Mouse (Mus musculus): ENCODE measurements around the gene Krtap1-4. TPM values are rescaled to one million over a fixed set of nuclear protein-coding genes. Genes with fewer than 3 reads are reported as not detected.

Krtap1-4 gene
- total RNA-seq, 2 experiments from 2014 or later: not detected

DNA sequence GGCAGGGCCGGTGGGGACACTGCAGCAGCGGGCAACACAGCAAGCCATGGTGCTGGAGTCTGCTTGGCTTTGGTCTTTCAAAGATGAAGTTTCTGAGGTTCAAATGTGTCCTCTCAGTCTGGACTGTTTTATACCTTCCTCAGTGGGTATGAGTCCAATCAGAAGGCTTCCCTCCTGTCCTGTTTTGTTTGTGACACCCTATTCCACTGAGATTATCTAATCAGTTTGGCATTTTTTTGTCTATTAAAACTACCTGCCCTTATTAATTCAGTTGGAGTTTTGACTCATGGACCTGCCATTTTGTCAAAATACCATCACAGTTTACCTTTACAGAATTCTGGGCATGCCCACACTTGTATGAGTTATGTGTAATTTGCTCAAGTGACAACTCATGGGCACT lies 26.7 kb downstream of the Krtap1-4 start, which contains the start of gene Krtap3-2:
Gene Krtap3-2 (minus strand): TSS at position 101 of the 400 bp plus-strand sequence.
- no peak for ATAC-seq (replicated peaks; ENCODE audit: low FRiP score, low TSS enrichment, poor library complexity, severe bottlenecking)

DNA sequence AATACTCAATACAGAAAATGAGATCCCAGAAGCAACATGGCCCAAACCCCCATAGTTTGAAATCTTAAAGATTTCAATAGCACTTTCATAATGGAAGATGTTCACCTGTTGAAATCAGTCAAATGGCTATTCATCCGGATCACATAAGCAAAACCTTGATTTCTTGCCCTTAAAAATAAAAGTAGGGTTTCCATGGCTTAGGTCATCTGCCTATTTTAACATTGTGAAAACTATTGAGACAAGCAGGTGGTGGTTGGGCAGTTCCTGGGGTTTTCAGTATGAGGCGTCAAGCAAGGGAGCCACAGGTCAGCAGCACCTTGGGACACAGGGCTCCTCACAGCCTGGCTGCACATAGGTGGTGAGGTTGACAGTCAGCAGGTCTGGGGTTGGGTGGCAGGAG lies 27.3 kb downstream of the Krtap1-4 start:
- ATAC-seq (replicated peaks; ENCODE audit: low FRiP score, low TSS enrichment, poor library complexity, severe bottlenecking): no peak

DNA sequence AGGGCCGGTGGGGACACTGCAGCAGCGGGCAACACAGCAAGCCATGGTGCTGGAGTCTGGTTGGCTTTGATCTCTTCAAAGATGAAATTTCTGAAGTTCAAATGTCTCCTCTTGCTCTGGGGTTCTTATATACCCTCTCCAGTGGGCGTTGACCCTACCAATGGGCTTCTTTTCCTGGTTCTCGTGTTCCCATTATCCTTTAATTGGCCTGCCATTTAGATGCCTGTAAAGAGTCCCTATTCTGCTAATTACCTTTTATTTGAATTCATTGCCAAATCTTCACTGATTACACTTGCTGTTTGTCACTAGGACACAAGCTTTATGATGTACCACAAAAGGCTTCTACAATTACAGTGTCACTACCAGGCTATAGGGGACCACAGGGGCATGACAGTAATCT lies 32.7 kb downstream of the Krtap1-4 start, which contains the start of gene Krtap3-3:
Gene Krtap3-3 (minus strand): TSS at position 101 of the 400 bp plus-strand sequence.
- ATAC-seq (replicated peaks; ENCODE audit: low FRiP score, low TSS enrichment, poor library complexity, severe bottlenecking): no peak

DNA sequence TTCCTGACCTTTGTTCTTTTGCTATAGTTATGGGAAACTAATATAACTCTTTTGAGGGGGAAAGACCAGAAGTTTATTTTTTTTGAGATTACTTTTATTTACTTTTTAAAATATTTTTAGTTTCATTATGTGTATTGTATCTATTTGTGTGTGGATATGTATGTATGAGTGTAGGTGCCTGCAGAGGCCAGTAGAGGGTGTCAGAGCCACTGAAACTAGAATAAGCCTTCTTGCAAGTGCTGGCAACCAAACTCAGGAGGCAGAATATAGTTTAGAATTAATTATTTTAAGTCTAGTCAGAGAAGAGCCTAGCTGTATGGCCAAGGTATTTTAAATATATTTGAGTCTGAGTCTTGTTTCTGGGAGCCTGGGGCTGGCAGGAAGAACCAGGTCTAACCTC lies 35.6 kb downstream of the Krtap1-4 start:
- no peak for ATAC-seq (replicated peaks; ENCODE audit: low FRiP score, low TSS enrichment, poor library complexity, severe bottlenecking)

DNA sequence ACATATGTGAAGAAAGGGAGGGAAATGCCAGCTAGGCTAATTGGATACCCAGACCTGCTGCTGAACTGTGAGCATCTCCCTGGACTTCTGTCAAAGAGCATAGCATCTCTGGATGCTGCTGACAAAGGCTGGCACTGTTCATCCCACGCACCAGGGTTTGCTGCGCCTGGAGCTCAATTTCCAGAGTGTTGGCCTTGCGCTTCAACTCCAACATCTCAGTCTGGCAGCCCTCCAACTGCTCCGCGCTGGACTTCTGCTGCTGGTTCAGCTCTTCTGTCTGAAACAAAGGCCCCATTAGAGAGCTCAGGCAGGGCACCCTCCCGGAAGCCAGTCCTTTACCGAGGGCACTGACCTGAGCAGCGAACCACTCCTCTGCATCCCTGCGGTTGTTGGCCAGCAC lies 43.7 kb downstream of the Krtap1-4 start:
- ATAC-seq (replicated peaks; ENCODE audit: low FRiP score, low TSS enrichment, poor library complexity, severe bottlenecking): no peak

Other genes with a start within 250 kb of the Krtap1-4 start
Only the 30 nearest of the 36 such genes appear.
- gene Krt28, start 208.8 kb downstream of the Krtap1-4 start, total RNA-seq (2014; fragmentation: Nextera tagmentation): not detected in 2 replicates
- not detected in 2 replicates for gene Krt28, start 208.8 kb downstream of the Krtap1-4 start, total RNA-seq (2017)
- 0.59 and 4.9 TPM in 2 replicates for gene Krt10, start 194.3 kb downstream of the Krtap1-4 start, total RNA-seq (2014; fragmentation: Nextera tagmentation)
- gene Krt10, start 194.3 kb downstream of the Krtap1-4 start, total RNA-seq (2017): not detected in 2 replicates
- gene Krt12, start 161.4 kb downstream of the Krtap1-4 start, total RNA-seq (2014; fragmentation: Nextera tagmentation): not detected in 2 replicates
- not detected in 2 replicates for gene Krt12, start 161.4 kb downstream of the Krtap1-4 start, total RNA-seq (2017)
- gene Krt20, start 145.5 kb downstream of the Krtap1-4 start, total RNA-seq (2014; fragmentation: Nextera tagmentation): not detected in 2 replicates
- not detected in 2 replicates for gene Krt20, start 145.5 kb downstream of the Krtap1-4 start, total RNA-seq (2017)
- not detected in 2 replicates for gene Krt23, start 90.5 kb downstream of the Krtap1-4 start, total RNA-seq (2014; fragmentation: Nextera tagmentation)
- not detected in 2 replicates for gene Krt23, start 90.5 kb downstream of the Krtap1-4 start, total RNA-seq (2017)
- gene Krt39, start 62.3 kb downstream of the Krtap1-4 start, total RNA-seq (2014; fragmentation: Nextera tagmentation): not detected in 2 replicates
- not detected in 2 replicates for gene Krt39, start 62.3 kb downstream of the Krtap1-4 start, total RNA-seq (2017)
- gene Krt40, start 40.5 kb downstream of the Krtap1-4 start, total RNA-seq (2014; fragmentation: Nextera tagmentation): not detected in 2 replicates
- gene Krt40, start 40.5 kb downstream of the Krtap1-4 start, total RNA-seq (2017): not detected in 2 replicates
- gene Krtap3-3, start 32.8 kb downstream of the Krtap1-4 start, total RNA-seq (2014; fragmentation: Nextera tagmentation): not detected in 2 replicates
- not detected in 2 replicates for gene Krtap3-3, start 32.8 kb downstream of the Krtap1-4 start, total RNA-seq (2017)
- not detected in 2 replicates for gene Krtap3-2, start 26.8 kb downstream of the Krtap1-4 start, total RNA-seq (2014; fragmentation: Nextera tagmentation)
- gene Krtap3-2, start 26.8 kb downstream of the Krtap1-4 start, total RNA-seq (2017): not detected in 2 replicates
- not detected in 2 replicates for gene Gm11939, start 24.2 kb downstream of the Krtap1-4 start, total RNA-seq (2014; fragmentation: Nextera tagmentation)
- gene Gm11939, start 24.2 kb downstream of the Krtap1-4 start, total RNA-seq (2017): not detected in 2 replicates
- not detected in 2 replicates for gene Krtap3-1, start 17.0 kb downstream of the Krtap1-4 start, total RNA-seq (2014; fragmentation: Nextera tagmentation)
- gene Krtap3-1, start 17.0 kb downstream of the Krtap1-4 start, total RNA-seq (2017): not detected in 2 replicates
- gene Krtap1-5, start 2.6 kb downstream of the Krtap1-4 start, total RNA-seq (2014; fragmentation: Nextera tagmentation): not detected in 2 replicates
- gene Krtap1-5, start 2.6 kb downstream of the Krtap1-4 start, total RNA-seq (2017): not detected in 2 replicates
- gene Krtap1-3, start 7.7 kb upstream of the Krtap1-4 start, total RNA-seq (2014; fragmentation: Nextera tagmentation): not detected in 2 replicates
- not detected in 2 replicates for gene Krtap1-3, start 7.7 kb upstream of the Krtap1-4 start, total RNA-seq (2017)
- not detected in 2 replicates for gene Krtap9-3, start 14.5 kb upstream of the Krtap1-4 start, total RNA-seq (2014; fragmentation: Nextera tagmentation)
- gene Krtap9-3, start 14.5 kb upstream of the Krtap1-4 start, total RNA-seq (2017): not detected in 2 replicates
- gene Gm11938, start 19.7 kb upstream of the Krtap1-4 start, total RNA-seq (2014; fragmentation: Nextera tagmentation): not detected in 2 replicates
- not detected in 2 replicates for gene Gm11938, start 19.7 kb upstream of the Krtap1-4 start, total RNA-seq (2017)
- not detected in 2 replicates for gene Gm11937, start 26.5 kb upstream of the Krtap1-4 start, total RNA-seq (2014; fragmentation: Nextera tagmentation)
- gene Gm11937, start 26.5 kb upstream of the Krtap1-4 start, total RNA-seq (2017): not detected in 2 replicates
- gene Krtap2-4, start 31.2 kb upstream of the Krtap1-4 start, total RNA-seq (2014; fragmentation: Nextera tagmentation): not detected in 2 replicates
- gene Krtap2-4, start 31.2 kb upstream of the Krtap1-4 start, total RNA-seq (2017): not detected in 2 replicates
- not detected in 2 replicates for gene Gm11562, start 36.8 kb upstream of the Krtap1-4 start, total RNA-seq (2014; fragmentation: Nextera tagmentation)
- gene Gm11562, start 36.8 kb upstream of the Krtap1-4 start, total RNA-seq (2017): not detected in 2 replicates
- not detected in 2 replicates for gene Krtap4-1, start 44.6 kb upstream of the Krtap1-4 start, total RNA-seq (2014; fragmentation: Nextera tagmentation)
- not detected in 2 replicates for gene Krtap4-1, start 44.6 kb upstream of the Krtap1-4 start, total RNA-seq (2017)
- gene Krtap4-2, start 51.4 kb upstream of the Krtap1-4 start, total RNA-seq (2014; fragmentation: Nextera tagmentation): not detected in 2 replicates
- not detected in 2 replicates for gene Krtap4-2, start 51.4 kb upstream of the Krtap1-4 start, total RNA-seq (2017)
- not detected in 2 replicates for gene Krtap4-7, start 60.4 kb upstream of the Krtap1-4 start, total RNA-seq (2014; fragmentation: Nextera tagmentation)
- not detected in 2 replicates for gene Krtap4-7, start 60.4 kb upstream of the Krtap1-4 start, total RNA-seq (2017)
- not detected in 2 replicates for gene Gm11555, start 66.6 kb upstream of the Krtap1-4 start, total RNA-seq (2014; fragmentation: Nextera tagmentation)
- not detected in 2 replicates for gene Gm11555, start 66.6 kb upstream of the Krtap1-4 start, total RNA-seq (2017)
- not detected in 2 replicates for gene Gm11563, start 75.3 kb upstream of the Krtap1-4 start, total RNA-seq (2014; fragmentation: Nextera tagmentation)
- not detected in 2 replicates for gene Gm11563, start 75.3 kb upstream of the Krtap1-4 start, total RNA-seq (2017)
- not detected in 2 replicates for gene Krtap4-6, start 82.3 kb upstream of the Krtap1-4 start, total RNA-seq (2014; fragmentation: Nextera tagmentation)
- gene Krtap4-6, start 82.3 kb upstream of the Krtap1-4 start, total RNA-seq (2017): not detected in 2 replicates
- not detected in 2 replicates for gene Gm14190, start 107.1 kb upstream of the Krtap1-4 start, total RNA-seq (2014; fragmentation: Nextera tagmentation)
- gene Gm14190, start 107.1 kb upstream of the Krtap1-4 start, total RNA-seq (2017): not detected in 2 replicates
- gene Gm14180, start 150.6 kb upstream of the Krtap1-4 start, total RNA-seq (2014; fragmentation: Nextera tagmentation): not detected in 2 replicates
- not detected in 2 replicates for gene Gm14180, start 150.6 kb upstream of the Krtap1-4 start, total RNA-seq (2017)
- gene Gm11595, start 189.3 kb upstream of the Krtap1-4 start, total RNA-seq (2014; fragmentation: Nextera tagmentation): not detected in 2 replicates
- gene Gm11595, start 189.3 kb upstream of the Krtap1-4 start, total RNA-seq (2017): not detected in 2 replicates
- gene Krtap4-8, start 197.1 kb upstream of the Krtap1-4 start, total RNA-seq (2014; fragmentation: Nextera tagmentation): not detected in 2 replicates
- gene Krtap4-8, start 197.1 kb upstream of the Krtap1-4 start, total RNA-seq (2017): not detected in 2 replicates
- gene Krtap4-9, start 201.5 kb upstream of the Krtap1-4 start, total RNA-seq (2014; fragmentation: Nextera tagmentation): not detected in 2 replicates
- not detected in 2 replicates for gene Krtap4-9, start 201.5 kb upstream of the Krtap1-4 start, total RNA-seq (2017)
- gene Gm11596, start 209.8 kb upstream of the Krtap1-4 start, total RNA-seq (2014; fragmentation: Nextera tagmentation): not detected in 2 replicates
- not detected in 2 replicates for gene Gm11596, start 209.8 kb upstream of the Krtap1-4 start, total RNA-seq (2017)

All from megakaryocyte-erythroid progenitor cell, adult 5-6 weeks (primary cell).